Mouse (Mus musculus) testis, postnatal 14 days (tissue): Measurements from ENCODE around the gene Slc24a4.
"Not testable (repeated sequence)": the region's sequence is repeated elsewhere in the genome, so short reads cannot be mapped to it uniquely, and the experiment has no call there.

Experiments used
- DNase-seq: peaks from one replicate; pipeline ENCODE4 v3.0.0; 2021; ENCODE audit warnings: low spot score

Slc24a4 gene

GRCm38 (mm10) chr12:102166691-102167261 is 38.2 kb downstream of the Slc24a4 start:
- DNase-seq: no peak

- DNase-seq: no peak
These were observed 38.8 kb downstream of the Slc24a4 start for GRCm38 (mm10) chr12:102167302-102167701.

GRCm38 (mm10) chr12:102172746-102173145 is 44.2 kb downstream of the Slc24a4 start:
- no peak for DNase-seq

- no peak for DNase-seq
These were observed 44.8 kb downstream of the Slc24a4 start for GRCm38 (mm10) chr12:102173345-102173744.

- DNase-seq: no peak
These were observed 52.0 kb downstream of the Slc24a4 start for GRCm38 (mm10) chr12:102180371-102181074.

GRCm38 (mm10) chr12:102181799-102182357 is 53.3 kb downstream of the Slc24a4 start:
- DNase-seq: peak; percentile 46

GRCm38 (mm10) chr12:102182621-102183020 is 54.1 kb downstream of the Slc24a4 start:
- DNase-seq: no peak

GRCm38 (mm10) chr12:102183201-102183600 is 54.7 kb downstream of the Slc24a4 start:
- no peak for DNase-seq

- no peak for DNase-seq
These were observed 62.3 kb downstream of the Slc24a4 start for GRCm38 (mm10) chr12:102190820-102191219.

GRCm38 (mm10) chr12:102201516-102201915 is 73.0 kb downstream of the Slc24a4 start:
- DNase-seq: no peak

- peak; percentile 41 for DNase-seq
These were observed 74.4 kb downstream of the Slc24a4 start for GRCm38 (mm10) chr12:102202901-102203300.

GRCm38 (mm10) chr12:102206471-102206870 is 77.9 kb downstream of the Slc24a4 start:
- no peak for DNase-seq

- DNase-seq: no peak
These were observed 78.7 kb downstream of the Slc24a4 start for GRCm38 (mm10) chr12:102207245-102207644.

GRCm38 (mm10) chr12:102210801-102211200 is 82.3 kb downstream of the Slc24a4 start:
- no peak for DNase-seq

- DNase-seq: no peak
These were observed 94.9 kb downstream of the Slc24a4 start for GRCm38 (mm10) chr12:102223404-102223803.

GRCm38 (mm10) chr12:102224112-102224511 is 95.6 kb downstream of the Slc24a4 start:
- not testable (repeated sequence) for DNase-seq

GRCm38 (mm10) chr12:102225165-102225564 is 96.6 kb downstream of the Slc24a4 start:
- DNase-seq: no peak

- DNase-seq: no peak
These were observed 107.0 kb downstream of the Slc24a4 start for GRCm38 (mm10) chr12:102235551-102235950.

- no peak for DNase-seq
These were observed 107.8 kb downstream of the Slc24a4 start for GRCm38 (mm10) chr12:102236317-102236716.

GRCm38 (mm10) chr12:102242076-102242722 is 113.7 kb downstream of the Slc24a4 start:
- no peak for DNase-seq

GRCm38 (mm10) chr12:102243915-102244314 is 115.4 kb downstream of the Slc24a4 start:
- DNase-seq: no peak

- DNase-seq: no peak
These were observed 117.7 kb downstream of the Slc24a4 start for GRCm38 (mm10) chr12:102246226-102246625.

- no peak for DNase-seq
These were observed 119.6 kb downstream of the Slc24a4 start for GRCm38 (mm10) chr12:102248104-102248503.
